In the genomic region with DNA sequence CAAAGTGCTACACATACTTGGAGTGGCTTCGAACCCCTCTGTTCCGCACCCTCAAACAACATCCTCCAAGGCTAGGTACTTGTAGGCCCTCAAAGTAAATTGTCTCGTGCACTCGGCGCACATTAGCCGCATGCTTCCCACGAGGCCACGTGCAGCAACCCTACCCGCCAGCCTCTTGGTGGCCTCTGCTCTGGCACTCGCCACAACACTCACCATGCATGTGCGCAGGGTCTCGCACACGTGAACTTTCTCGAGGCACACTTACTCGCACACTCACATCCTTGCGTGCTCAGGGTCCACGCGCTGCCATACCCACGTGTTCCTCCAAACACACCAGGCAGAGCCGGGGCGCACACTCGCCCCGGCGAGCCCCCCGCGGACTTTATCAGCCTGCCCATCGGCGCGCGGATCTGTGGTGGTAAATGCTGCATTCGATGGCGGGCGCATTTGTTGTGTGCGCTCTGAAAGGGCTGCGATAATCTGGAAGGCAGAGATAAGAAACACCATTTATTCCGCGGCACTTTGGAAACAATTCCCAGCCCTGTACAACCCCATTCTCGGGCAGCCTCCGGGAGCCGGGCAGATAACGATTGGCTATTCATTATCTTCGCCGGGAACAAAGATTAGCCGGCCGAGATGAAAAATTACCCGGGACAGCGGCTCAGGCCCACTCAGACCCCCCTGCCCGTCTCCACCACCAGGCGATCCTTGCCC, we compare ENCODE assay signal across 9 mouse cellular contexts. TPM values are rescaled to one million over a fixed set of nuclear protein-coding genes. Genes with fewer than 3 reads are reported as not detected.
DNase-seq lines count a peak whose midpoint lies in the region; ATAC-seq lines count a peak whose summit lies in the region.
"Had no signal": no experiment of that assay in that cellular context is flagged by ENCODE, and none has a peak within 500 bp of the region (broad histone marks: within the 10 kb centered on the region; RNA-seq: fewer than 3 reads in every experiment).

No protein-coding gene starts in this region.

- H3K9ac ChIP-seq in kidney, embryonic 16.5 days (replicated peaks; ENCODE audit: low read length): no peak overlapping the region
- H3K9ac ChIP-seq in heart, embryonic 12.5 days: no peak overlapping the region
- peak overlapping the region; percentile 49; the same call in 1 of the 2 replicates for H3K9ac ChIP-seq in liver, embryonic 13.5 days
- 0 out of 2 replicates have a peak overlapping the region, but pooled peaks have one; percentile 17 for H3K9ac ChIP-seq in neural tube, embryonic 12.5 days

- intact Hi-C loops in left cerebral cortex, postnatal 25 days (cut with DNase I): no loop called here

- peaks cover 17% of the 10 kb centered on the region for H3K4me1 ChIP-seq in kidney, embryonic 16.5 days (ENCODE audit: insufficient read depth, low read length)
- H3K4me1 ChIP-seq in heart, embryonic 12.5 days (replicated peaks): peaks cover 31% of the 10 kb centered on the region
- H3K4me1 ChIP-seq in liver, embryonic 13.5 days (replicated peaks): peaks cover 49% of the 10 kb centered on the region
- peaks cover 28% of the 10 kb centered on the region for H3K4me1 ChIP-seq in neural tube, embryonic 12.5 days

- no peak overlapping the region for H3K27ac ChIP-seq in kidney, embryonic 16.5 days (ENCODE audit: low read length)
- H3K27ac ChIP-seq in heart, embryonic 12.5 days (ENCODE audit: poor library complexity, severe bottlenecking): no peak overlapping the region
- no peak overlapping the region for H3K27ac ChIP-seq in liver, embryonic 13.5 days
- H3K27ac ChIP-seq in neural tube, embryonic 12.5 days: no peak overlapping the region

- no peaks in the 10 kb centered on the region for H3K9me3 ChIP-seq in kidney, embryonic 16.5 days (ENCODE audit: low read length)
- H3K9me3 ChIP-seq in heart, embryonic 12.5 days (replicated peaks): no peaks in the 10 kb centered on the region
- H3K9me3 ChIP-seq in liver, embryonic 13.5 days (replicated peaks): no peaks in the 10 kb centered on the region
- no peaks in the 10 kb centered on the region for H3K9me3 ChIP-seq in neural tube, embryonic 12.5 days

- H3K4me3 ChIP-seq in kidney, embryonic 16.5 days (ENCODE audit: low read length): peak overlapping the region; percentile 62
- H3K4me3 ChIP-seq in heart, embryonic 12.5 days: peak overlapping the region; percentile 53
- peak overlapping the region; percentile 63 for H3K4me3 ChIP-seq in liver, embryonic 13.5 days (replicated peaks)
- H3K4me3 ChIP-seq in neural tube, embryonic 12.5 days: 0 out of 2 replicates have a peak overlapping the region, but pooled peaks have one; percentile 18

- 6% methylated on average over 49 of the region's 49 CpGs for WGBS in kidney, embryonic 16.5 days
- 2% methylated on average over 49 of the region's 49 CpGs for WGBS in heart, embryonic 12.5 days
- 13% methylated on average over 49 of the region's 49 CpGs for WGBS in liver, embryonic 13.5 days (ENCODE audit: insufficient replicate concordance)
- WGBS in neural tube, embryonic 12.5 days: 1% methylated on average over 49 of the region's 49 CpGs

- peak overlapping the region; percentile 83 for H3K4me2 ChIP-seq in kidney, embryonic 16.5 days (replicated peaks; ENCODE audit: low read depth, low read length)
- peak overlapping the region; percentile 80 for H3K4me2 ChIP-seq in heart, embryonic 12.5 days
- peak overlapping the region; percentile 79 for H3K4me2 ChIP-seq in liver, embryonic 13.5 days
- H3K4me2 ChIP-seq in neural tube, embryonic 12.5 days (replicated peaks): peak overlapping the region; percentile 74

- no peak for DNase-seq in kidney, adult 9 months
- DNase-seq in liver, embryonic 13.5 days: no peak
- DNase-seq in left cerebral cortex, postnatal 25 days (ENCODE audit: low spot score in 2 of 2): no peak
- DNase-seq in adrenal gland, postnatal 14 days: no peak
- no peak for DNase-seq in kidney, postnatal 10 days

- peaks cover 92% of the 10 kb centered on the region for H3K27me3 ChIP-seq in kidney, embryonic 16.5 days (ENCODE audit: insufficient read depth, low read length)
- H3K27me3 ChIP-seq in heart, embryonic 12.5 days (replicated peaks): peaks cover 95% of the 10 kb centered on the region
- H3K27me3 ChIP-seq in liver, embryonic 13.5 days: peaks cover 87% of the 10 kb centered on the region
- H3K27me3 ChIP-seq in neural tube, embryonic 12.5 days (replicated peaks): peaks cover 94% of the 10 kb centered on the region

- H3K36me3 ChIP-seq in kidney, embryonic 16.5 days (ENCODE audit: insufficient read depth, low read length): no peaks in the 10 kb centered on the region
- H3K36me3 ChIP-seq in heart, embryonic 12.5 days: no peaks in the 10 kb centered on the region
- no peaks in the 10 kb centered on the region for H3K36me3 ChIP-seq in liver, embryonic 13.5 days
- no peaks in the 10 kb centered on the region for H3K36me3 ChIP-seq in neural tube, embryonic 12.5 days

- ATAC-seq in kidney, embryonic 16.5 days (ENCODE audit: low FRiP score, low TSS enrichment): no peak
- no peak; the same call in 1 of the 2 replicates for ATAC-seq in heart, embryonic 12.5 days (ENCODE audit: insufficient number of reproducible peaks, low FRiP score)
- ATAC-seq in liver, embryonic 13.5 days (ENCODE audit: low read depth): 0 out of 2 replicates have a peak, but pooled peaks have one; percentile 11
- ATAC-seq in neural tube, embryonic 12.5 days (ENCODE audit: low FRiP score, low read depth): 0 out of 2 replicates have a peak, but pooled peaks have one; percentile 8

RNA-seq across cellular contexts. Expression of gene Gata2, which starts 3.2 kb away (rescaled TPM):
- polyA plus RNA-seq in kidney, embryonic 16.5 days (2015; fragmentation: Nextera tagmentation; extraction: Ambion mirVana): 66.3 and 68.9 TPM in 2 replicates
- polyA plus RNA-seq in heart, embryonic 12.5 days (2016; fragmentation: Nextera tagmentation; extraction: Ambion mirVana): 20.8 and 21.3 TPM in 2 replicates
- 6.9 and 7.4 TPM in 2 replicates for polyA plus RNA-seq in liver, embryonic 13.5 days (2015; fragmentation: Nextera tagmentation; extraction: Ambion mirVana)
- 9.0 and 13.7 TPM in 2 replicates for polyA plus RNA-seq in neural tube, embryonic 12.5 days (2016; fragmentation: Nextera tagmentation; extraction: Ambion mirVana)
- total RNA-seq in left cerebral cortex, postnatal 25 days (2021): 1 to 10 TPM; 4.8 to 5.9 TPM
- total RNA-seq in adrenal gland, postnatal 14 days (2021): 26.3 and 36.4 TPM in 2 replicates

RNA-seq across cellular contexts. Expression of gene Dnajb8, which starts 31.6 kb away (rescaled TPM):
- not detected in 2 replicates for polyA plus RNA-seq in kidney, embryonic 16.5 days (2015; fragmentation: Nextera tagmentation; extraction: Ambion mirVana)
- polyA plus RNA-seq in heart, embryonic 12.5 days (2016; fragmentation: Nextera tagmentation; extraction: Ambion mirVana): not detected in 2 replicates
- not detected in 2 replicates for polyA plus RNA-seq in liver, embryonic 13.5 days (2015; fragmentation: Nextera tagmentation; extraction: Ambion mirVana)
- polyA plus RNA-seq in neural tube, embryonic 12.5 days (2016; fragmentation: Nextera tagmentation; extraction: Ambion mirVana): not detected in 2 replicates
- total RNA-seq in left cerebral cortex, postnatal 25 days (2021): not detected
- not detected in 2 replicates for total RNA-seq in adrenal gland, postnatal 14 days (2021)
- polyA plus RNA-seq: spleen, adult 2 months had no signal

Comparison
In these comparisons a context has a peak if more than half of its experiments do, and no peak if none do; other contexts are left out.
1. ATAC-seq: peak in liver, embryonic 13.5 days (single experiment) and neural tube, embryonic 12.5 days (single experiment); none in kidney, embryonic 16.5 days (single experiment) and heart, embryonic 12.5 days (single experiment).
2. H3K9ac ChIP-seq: peak in liver, embryonic 13.5 days (single experiment) and neural tube, embryonic 12.5 days (single experiment); none in kidney, embryonic 16.5 days (single experiment) and heart, embryonic 12.5 days (single experiment).
3. Peak in every context shown above with its lines, with median percentiles within 50 percentile points of each other: H3K4me2 ChIP-seq and H3K4me3 ChIP-seq.